Mouse (Mus musculus) right cerebral cortex, postnatal 36 days (tissue): ENCODE results near the gene Nipal4.
A peak's percentile ranks its signal among the peaks of the same experiment; 100 is the strongest.

Source experiments
- DNase-seq, 2 experiments: peaks; one replicate each; pipeline ENCODE4 v3.0.0; 2022; ENCODE audit warnings: low spot score in 2 of 2, mixed read lengths in 1 of 2

Nipal4 gene

DNA sequence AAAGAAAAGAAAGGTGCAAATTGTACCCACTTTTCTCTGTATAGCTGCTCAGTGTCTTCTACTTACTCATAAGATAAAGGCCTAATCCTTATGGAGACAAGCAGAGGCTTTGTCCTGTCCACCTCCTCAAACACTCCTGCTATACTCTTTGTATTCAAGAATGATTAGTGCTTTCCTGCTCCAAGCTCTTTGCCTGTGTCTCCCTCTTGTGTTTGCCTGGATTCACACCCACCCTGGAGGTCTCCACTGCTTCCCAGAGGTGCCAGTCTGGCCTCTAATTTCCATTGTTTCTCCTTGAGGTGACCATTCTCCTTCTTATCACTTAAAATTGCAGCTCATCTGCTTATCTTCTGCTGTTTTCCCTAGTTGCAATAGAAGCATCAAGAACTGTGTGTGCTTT is 8.8 kb downstream of the Nipal4 start:
- DNase-seq, result no peak

DNA sequence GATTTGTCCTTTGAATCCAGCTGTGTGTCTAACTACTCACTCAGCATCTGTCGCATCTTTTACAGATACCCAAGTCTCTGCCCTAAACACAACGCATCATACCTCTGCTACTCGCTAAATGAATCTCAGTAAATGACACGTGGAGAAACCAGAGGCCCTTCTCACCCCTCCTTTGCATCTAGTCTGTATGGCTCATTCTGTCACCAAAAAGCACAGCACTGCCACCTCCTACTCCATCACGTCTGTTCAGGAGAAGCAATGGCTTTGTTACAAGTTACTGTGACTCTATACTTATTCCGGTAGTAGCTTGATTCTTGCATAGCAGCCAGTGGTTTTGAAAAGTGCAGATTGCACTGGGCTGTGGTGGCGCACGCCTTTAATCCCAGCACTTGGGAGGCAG is 9.4 kb downstream of the Nipal4 start:
- DNase-seq, result peak; percentile 24 to 49

DNA sequence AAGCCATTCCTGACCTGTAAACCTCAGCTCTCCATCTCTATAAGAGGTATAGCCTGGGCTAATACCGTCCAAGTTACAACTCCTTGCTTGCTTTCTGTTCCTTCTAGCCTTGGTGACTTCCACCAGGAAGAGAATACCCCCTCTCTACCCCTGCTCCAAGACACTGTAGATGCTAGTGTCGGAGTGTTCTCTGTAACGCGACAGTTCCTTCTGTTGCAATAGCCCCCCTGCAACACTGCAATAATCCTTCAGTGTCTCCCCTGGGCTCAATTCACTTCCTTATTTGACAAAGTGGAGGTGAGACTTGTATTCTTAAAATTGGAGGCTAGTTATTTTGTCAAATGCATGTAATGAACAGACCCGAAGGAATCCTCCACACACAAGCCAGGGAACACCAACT is 19.7 kb downstream of the Nipal4 start:
- DNase-seq, result no peak

DNA sequence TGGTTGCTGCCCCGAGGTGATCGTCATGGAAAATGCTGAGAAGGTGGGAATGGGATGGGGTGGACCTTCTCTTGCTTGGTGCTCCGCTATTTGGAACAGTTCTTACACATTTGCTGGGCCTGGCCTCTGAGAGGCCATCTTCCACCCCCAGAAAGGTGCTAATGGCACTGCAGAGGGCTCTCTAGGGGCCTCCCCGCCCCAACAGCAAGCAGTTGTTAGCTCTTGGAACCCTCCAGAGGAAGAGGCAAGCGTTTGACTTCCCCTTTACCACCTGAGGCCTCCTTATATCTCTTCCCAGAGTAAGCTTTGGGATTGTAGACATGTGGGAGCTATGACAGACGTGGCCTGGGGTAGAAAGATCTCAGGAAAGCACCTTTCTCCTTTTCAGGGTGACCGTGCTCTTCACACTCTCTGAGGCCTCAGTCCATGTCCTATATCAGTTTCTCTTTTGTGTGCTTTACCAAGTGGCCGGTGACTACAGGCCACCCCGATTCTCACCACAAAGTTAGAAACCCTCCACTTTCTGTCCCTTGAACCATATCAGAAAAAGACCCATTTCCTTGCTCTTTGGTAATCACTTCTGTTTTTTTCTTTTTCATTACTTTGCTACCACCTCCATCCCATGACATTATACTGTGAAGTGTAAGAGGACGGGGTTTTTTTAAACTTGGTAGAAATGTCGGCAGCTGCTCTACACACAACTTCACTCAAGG is 21.0 kb downstream of the Nipal4 start:
- DNase-seq, result no peak

DNA sequence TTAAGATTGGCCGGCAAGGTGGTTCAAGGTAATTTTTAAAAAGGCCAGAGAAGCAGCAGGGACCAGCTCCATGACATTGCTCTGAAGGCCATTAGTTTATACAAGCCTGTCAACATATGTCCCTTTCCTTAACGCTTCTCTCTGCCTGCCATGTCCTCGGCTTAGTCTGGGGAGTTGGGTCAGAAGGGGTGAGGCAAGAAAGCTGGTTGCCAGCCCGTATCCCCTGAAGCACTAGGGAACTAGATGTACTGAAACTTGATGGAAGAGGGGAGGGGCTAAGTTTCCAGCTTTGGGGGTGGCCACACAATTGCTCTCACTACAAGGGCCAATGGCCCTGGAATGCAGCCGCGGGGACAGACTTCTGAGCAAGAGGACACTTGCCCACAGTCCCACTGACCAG is 23.0 kb downstream of the Nipal4 start:
- no peak for DNase-seq

DNA sequence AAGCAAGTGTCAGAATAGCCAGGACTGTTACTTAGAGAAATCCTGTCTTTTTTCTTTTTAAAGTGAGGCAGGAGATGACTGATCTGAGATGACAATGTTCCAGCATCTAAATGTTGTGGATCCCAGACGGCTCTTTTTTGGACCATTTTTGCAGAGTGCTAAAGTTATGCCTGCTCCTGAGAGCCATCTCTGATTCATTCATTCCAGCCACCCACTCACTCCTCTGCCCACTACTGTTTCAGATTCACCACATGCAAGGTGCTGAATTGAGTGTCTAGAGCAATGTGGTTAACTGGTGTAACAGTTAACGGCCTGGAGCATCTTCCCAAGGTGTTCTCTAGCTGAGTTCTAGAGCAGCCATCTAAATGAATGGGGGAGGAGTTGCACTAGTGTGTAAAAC is 31.4 kb downstream of the Nipal4 start:
- peak; percentile 75 to 89 for DNase-seq

DNA sequence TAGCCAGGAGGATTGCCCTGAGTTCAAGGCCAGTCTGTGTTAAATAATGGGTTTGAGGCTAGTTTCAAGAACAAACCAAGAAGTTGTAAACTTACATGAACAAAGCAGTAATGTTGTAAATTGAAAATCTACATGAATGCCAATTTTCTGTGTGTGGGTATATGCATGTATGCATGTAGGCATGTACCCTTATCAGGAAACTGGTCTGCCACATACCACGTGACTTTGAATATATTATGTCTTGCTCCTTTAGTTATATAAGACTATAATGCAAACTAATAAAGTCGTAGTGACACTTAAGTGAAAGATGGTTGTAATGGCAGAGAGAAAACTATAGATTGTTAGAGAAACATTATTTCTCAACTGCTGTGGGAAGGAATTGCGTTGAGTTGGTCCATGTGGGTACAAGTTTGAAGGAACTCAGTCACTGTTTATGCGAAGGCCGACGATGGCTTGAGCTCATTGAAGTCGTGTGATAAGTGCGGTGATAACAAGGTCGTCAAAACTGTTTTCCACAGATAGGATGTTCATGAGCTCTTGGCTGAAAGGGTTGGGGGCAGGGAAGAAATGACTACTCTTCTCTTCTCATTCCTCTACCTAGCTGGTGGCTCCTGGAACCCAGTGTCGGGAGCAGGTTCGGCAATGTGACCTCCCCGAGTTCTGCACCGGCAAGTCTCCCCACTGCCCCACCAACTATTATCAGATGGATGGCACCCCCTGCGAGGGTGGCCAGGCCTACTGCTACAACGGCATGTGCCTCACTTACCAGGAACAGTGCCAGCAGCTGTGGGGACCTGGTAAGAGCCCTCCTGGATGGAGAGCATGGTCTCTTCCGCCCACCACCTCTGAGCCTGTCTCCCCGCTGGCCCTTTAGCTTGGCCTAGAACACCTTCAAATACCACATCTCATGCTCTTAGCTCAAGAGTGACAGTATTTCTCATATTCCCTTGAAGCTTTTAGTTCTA is 35.0 kb downstream of the Nipal4 start:
- no peak for DNase-seq

DNA sequence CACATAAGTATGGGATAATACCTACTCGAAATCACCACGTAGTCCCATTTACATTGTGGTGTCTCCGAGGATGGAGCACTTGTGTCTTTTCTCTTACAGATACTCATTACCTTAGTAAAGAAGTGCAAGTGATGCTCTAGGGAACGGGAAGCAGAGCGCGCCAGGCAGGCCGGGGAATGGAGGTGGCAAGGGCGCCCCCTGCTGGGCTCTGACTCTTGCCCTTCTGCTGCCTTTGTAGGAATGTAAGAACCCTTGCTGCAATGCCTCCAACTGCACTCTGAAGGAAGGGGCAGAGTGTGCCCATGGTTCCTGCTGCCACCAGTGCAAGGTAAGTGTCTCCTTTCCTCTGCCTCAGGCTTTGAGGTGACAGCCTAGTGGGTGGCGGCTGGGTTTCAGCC is 37.8 kb downstream of the Nipal4 start:
- peak; percentile 41 to 46 for DNase-seq

DNA sequence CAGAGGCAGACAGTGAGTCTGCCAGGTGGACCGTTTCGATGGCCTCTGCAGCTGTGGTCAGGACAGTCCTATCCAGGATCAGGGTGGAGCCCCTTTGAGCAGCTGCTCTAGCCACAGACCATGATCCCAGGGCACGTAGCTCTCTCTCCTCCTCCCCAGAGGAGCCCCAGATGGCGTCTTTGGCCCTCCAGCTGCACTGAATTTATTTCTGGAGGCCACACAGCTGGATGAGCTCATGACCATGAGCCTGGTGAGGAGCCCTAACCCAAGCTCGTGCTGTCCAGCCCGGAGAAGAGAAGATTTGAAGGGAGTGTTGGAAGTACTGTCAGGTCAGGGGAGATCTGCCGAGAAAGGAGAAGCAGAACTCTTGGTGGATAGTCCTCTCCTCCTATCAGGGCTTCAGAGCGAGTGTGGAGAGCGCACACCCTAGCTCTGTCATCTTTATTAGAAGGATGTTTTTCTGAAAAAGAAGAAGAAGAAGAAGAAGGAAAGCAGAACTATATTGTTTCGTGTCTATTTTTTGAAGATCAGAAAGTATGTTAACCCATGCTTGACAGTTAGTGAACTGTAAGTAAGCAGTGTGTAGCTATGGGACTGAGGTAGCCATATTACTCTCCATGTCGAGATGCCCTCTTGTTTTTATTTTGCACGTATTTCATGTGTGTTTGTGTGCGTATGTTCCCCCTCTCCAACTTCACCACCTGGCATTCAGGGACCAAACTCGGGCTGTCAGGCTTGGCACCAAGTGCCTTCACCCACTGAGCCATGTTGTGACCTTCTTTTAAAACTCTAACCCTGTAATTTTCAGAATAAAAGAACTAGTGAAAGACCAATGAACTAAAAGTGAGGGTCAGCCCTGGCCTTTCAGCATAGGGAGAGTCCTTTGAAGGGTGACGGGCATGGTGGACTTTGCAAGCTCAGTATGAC is 38.4 kb downstream of the Nipal4 start:
- DNase-seq, result no peak

DNA sequence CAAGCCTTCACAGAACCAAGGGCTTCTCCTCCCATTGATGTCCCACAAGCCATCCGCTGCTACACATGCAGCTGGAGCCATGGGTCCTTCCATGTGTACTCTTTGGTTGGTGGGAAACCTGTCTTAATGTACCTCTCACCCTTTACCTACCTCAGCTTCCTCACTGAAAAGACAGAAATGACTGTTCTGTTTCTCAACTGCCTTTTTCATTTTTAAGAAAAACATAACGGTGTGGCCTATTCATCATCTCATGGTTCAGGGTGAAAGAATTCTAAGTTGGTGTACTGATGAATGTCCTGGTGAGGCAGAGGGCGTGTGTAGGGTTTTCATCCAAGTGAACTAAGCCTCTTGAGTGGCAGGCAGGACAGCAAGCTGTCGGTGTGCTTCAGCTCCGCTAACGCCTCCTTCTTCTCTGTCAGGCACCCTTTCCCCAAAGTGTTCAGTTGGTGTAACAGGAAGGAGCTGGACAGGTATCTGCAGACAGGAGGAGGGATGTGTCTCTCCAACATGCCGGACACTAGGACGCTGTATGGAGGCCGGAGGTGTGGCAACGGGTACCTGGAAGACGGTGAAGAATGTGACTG is 39.4 kb downstream of the Nipal4 start:
- no peak for DNase-seq

DNA sequence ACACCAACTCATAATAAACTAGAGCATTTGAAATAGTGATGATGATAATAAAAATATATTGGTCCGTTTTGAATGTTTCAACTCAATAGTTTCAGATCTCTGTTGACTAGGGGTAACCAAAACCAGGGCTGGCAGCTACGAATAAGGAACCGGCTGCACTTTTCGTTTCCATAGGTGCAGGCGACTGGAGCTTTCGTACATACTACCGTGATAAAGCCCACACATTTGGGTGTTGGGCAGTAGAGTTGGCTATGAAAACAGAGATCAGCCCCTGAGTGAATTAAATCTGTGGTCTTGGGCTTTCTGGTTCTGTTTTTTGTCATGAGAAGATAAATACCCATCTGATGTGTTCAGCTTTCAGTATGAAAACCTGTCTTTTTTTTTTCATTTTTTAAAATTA is 40.0 kb downstream of the Nipal4 start:
- no peak for DNase-seq

DNA sequence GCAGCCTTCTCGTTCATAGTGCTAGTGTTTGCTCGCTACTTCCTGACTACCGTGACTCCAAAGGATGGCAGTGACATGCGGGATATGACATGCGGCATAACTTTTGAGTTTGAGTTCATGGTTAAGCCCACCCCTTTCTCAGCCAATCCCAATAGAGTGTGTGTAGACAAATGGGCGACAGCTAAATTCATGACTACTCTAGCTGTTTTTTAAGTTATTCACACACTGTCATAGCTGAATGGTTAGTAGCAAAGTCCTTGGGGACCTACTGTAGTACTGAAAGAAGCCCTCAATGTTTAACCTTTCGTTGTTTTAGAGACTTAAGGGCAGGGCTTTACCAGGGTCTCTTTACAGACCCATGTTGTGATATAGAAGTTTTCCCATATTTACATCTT is 40.5 kb downstream of the Nipal4 start:
- no peak for DNase-seq

DNA sequence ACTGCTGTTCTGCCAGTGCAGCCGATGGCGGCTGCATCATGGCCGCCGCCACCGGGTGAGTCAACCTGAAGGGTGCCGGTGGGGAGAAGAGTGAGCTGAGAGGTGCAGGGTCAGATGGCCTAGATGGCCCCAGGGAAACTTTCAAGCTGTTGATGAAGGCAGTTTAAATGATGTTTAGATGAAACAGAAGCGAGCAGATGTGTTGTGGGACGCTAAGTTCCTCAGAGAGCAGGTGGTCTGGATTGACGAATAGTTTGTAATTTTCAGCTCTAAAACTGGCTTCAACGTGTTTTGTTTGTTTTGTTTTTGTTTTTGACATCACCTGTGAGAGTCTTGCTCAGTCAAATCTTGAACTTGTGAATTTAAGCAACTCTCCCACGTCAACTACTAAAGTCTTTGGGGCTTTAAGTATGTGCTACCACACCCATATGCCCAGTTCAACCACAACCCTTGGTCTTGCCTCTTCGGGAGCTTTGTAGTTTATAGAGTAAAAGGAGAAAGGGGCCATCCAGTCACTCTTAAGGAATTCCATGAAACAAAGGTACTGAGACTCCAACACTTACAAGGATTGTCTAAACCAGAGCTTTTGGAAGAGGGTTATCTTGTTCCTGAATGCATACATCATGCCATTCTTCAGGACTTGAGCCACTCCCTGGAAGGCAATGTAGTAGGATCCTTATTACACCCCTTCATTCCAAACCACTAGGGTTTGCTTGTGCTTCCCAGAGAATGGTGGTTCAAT is 41.0 kb downstream of the Nipal4 start:
- no peak for DNase-seq

DNA sequence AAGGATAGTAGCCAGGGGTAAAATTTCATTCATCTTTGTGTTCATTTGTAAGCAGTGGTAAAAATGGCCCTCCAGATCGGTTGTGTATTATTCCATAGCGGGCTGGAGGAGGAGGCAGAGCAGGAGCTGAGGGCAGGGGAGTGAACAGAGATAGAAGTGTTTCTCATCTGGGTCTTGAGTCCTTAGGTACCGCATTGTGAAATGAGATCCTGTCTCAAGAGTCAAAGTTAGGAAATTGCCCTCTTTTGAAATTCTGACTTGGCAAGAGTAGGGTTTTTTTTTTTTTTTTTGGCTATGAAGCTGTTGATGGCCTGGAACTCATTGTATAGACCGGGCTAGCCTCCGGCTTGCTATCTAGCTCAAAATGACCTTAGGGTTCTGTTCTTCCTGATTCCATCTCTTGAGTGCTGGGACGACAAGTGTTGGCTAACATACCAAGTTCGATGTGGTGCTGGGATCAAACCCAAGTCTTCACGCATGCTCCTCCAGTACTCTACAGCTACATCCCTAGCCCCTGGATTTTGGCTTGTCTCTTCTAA is 42.9 kb downstream of the Nipal4 start:
- no peak for DNase-seq

DNA sequence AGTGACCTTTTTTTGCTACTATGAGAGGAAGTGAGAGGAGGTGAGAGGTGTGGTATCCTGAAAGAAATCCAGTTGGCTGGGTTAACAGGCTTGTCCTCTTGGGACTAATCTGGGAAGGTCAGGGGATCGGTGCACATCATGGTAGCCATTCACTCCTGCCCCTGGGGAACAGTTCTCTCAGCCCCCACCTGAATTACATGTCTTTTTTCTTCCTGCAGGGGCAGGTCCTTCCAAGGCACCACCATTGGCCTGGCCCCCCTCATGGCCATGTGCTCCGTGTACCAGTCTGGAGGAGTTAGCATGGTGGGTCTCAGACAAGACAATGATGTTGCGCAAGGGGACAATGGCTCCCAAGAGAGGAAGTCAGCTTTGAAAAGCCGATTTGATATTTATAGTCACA is 43.4 kb downstream of the Nipal4 start:
- DNase-seq, result no peak

DNA sequence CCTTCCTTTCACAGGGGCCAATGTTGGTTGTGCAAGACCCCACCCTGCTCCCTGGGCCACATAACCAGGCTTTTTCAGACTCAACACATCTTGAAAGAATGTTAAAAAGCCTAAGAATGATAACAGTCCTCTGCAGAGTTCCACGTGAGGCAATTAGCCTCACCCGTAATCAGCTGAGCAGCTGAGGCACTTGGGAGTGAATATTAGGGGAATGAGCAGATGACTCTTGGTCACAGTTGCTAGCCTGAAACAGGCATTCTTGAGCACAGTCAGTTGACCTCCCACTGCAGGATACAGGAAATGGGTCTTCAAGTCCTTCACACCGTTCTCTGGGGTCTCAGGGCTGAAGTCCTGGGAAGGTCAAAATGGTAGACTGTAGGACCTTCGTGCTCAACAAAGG is 44.6 kb downstream of the Nipal4 start:
- DNase-seq, result no peak

DNA sequence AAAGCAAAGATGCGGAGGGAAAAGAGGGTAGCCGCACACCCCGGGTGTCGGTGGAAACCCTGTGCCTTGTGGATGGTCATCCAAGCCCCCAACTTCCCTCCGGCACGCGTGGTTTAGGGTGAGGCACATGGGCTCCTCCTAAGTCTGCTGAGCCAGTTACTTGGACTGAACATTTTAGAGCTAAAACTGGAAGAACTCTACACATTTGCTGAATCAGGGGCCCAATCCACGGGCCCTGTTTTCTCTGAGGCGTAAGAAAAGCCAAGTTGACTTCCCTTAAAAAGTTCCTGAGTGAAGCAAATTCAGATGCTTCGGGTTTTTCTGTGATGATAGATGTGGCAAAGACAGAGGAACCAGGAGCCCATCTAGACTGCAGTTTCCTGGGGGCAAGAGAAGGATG is 46.2 kb downstream of the Nipal4 start:
- no peak for DNase-seq

DNA sequence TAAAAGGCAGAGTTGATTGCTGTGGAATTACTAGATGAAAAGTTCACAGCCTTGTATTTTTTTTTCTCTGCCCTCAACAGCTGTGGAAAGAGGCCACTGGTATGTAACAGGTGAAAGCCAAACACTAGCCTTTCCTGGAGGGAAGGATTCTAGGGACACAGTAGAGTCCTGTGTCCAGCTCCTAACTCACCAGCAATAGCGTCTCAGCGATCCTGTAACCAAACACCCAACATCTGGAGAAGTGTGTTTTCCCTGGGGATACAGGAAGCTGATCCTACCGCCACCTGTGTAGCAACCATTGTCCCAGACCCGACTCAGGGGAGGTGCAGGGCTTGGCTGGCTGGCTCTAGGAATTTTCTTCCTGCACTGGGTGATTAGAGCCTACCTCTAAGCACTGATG is 46.7 kb downstream of the Nipal4 start:
- no peak for DNase-seq

DNA sequence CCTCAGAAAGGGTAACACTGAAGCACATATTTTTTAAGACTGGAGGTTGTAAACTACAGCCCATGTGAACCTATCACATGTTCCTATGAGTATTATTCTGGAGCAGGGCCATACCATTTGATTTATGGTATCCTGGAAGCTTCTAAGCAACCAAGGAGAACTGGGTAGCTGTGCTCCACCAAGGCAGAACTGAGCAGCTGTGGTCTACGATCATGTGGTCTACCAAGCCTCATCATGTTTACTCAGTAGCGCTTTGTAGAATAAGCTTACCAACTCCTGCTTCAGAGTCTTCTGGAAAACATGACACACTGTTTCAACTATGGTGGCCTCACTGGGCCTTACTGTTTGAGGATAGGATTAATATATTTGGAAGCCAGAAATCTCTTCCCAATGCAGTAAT is 49.8 kb downstream of the Nipal4 start:
- no peak for DNase-seq

DNA sequence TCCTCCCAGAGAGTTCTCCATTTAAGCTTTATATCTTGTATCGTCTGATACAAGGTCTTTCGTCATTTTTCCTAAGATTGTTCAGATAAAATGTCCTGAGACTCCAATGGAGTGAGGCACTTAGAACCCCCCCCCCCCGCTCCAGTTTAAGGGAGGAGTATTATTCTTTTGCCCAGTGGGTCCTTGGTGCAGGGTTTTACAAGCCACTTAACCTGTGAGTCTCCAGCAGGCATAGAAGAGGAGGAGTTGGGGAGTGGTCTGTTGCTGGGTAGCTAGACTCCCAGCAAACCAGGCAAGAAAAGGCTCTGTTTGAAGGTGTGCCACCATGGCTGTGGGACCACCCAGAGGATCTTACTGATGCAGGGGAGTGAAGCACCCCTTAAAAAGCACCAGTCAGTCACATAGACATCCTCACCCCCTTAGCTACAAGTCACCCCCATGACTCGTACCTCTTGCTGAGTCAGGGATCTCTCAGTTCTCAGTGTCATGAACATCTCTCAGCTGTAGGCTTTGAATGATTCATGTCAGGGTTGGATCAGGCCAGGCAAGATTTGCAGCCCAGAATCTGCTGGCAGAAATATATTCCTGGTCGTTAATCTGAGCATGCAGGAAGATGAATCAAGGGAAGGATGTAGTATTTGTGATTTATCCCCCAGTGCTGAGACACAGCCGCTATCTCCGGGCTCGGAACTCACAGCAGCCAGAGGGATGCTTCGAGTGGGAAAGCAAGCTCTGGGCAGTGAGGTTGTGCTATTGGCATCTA is 50.7 kb downstream of the Nipal4 start:
- DNase-seq, result no peak
